Mouse (Mus musculus) neural tube, embryonic 12.5 days (tissue): ENCODE measurements around the gene Zzef1. TPM values are rescaled to one million over a fixed set of nuclear protein-coding genes. Genes with fewer than 3 reads are reported as not detected.

Experiments used
- ATAC-seq: fragments of 200-750 bp; cut with Nextera tagmentation; 2 replicates; pipeline ENCODE4 v1.8.0; 2017; ENCODE audit warnings: low read depth, mild to moderate bottlenecking, moderate TSS enrichment, moderate library complexity; ENCODE audit not compliant: low FRiP score
- H3K27ac ChIP-seq: fragments of 300-500 bp; sonication (generic); 2 replicates; pipeline ENCODE4 v1.5.1; 2016
- H3K27me3 ChIP-seq: fragments of 300-500 bp; sonication (generic); replicated peaks from 2 replicates; pipeline ENCODE4 v1.6.1; 2016; ENCODE audit warnings: mild to moderate bottlenecking
- H3K36me3 ChIP-seq: fragments of 300-500 bp; sonication (generic); 2 replicates; pipeline ENCODE4 v1.6.1; 2016; ENCODE audit warnings: mild to moderate bottlenecking
- H3K4me1 ChIP-seq: fragments of 300-500 bp; sonication (generic); 2 replicates; pipeline ENCODE4 v1.6.1; 2016
- H3K4me2 ChIP-seq: fragments of 300-500 bp; sonication (generic); replicated peaks from 2 replicates; pipeline ENCODE4 v1.6.1; 2016; ENCODE audit warnings: mild to moderate bottlenecking
- H3K4me3 ChIP-seq: fragments of 300-500 bp; sonication (generic); 2 replicates; pipeline ENCODE4 v1.5.1; 2016
- H3K9ac ChIP-seq: fragments of 300-500 bp; sonication (generic); 2 replicates; pipeline ENCODE4 v1.6.1; 2016; ENCODE audit warnings: mild to moderate bottlenecking
- H3K9me3 ChIP-seq: fragments of 300-500 bp; sonication (generic); 2 replicates; pipeline ENCODE4 v1.6.1; 2016; ENCODE audit warnings: mild to moderate bottlenecking
- WGBS: fragments of 180-500 bp; shearing (Covaris S2); methylation state at CpG from one replicate; pipeline ENCODE4 v1.1.7; 2016; 5-methylcytosine and 5-hydroxymethylcytosine counted together
- microRNA-seq: library from miRNA; unstranded; fragments of <30 nt; microRNA quantifications from one replicate; pipeline ENCODE4, GENCODE M21; 2017
- polyA plus RNA-seq: library from polyadenylated mRNA; unstranded; fragments of >200 nt; fragmentation: Nextera tagmentation; extraction: Ambion mirVana; gene quantifications from 2 replicates; pipeline ENCODE4 v1.2.1, GENCODE M21; 2016

The Zzef1 gene
- polyA plus RNA-seq, 1 experiment from 2014 or later, result 13.0 TPM

- no peak overlapping the region for H3K27ac ChIP-seq
- no peaks in the 10 kb centered on the region for H3K9me3 ChIP-seq
- peaks cover 50% of the 10 kb centered on the region for H3K27me3 ChIP-seq
- no peaks in the 10 kb centered on the region for H3K36me3 ChIP-seq
- H3K4me3 ChIP-seq, result no peak overlapping the region
- WGBS, result 62% methylated on average over 3 of the region's 3 CpGs
- H3K4me1 ChIP-seq, result peaks cover 8% of the 10 kb centered on the region
- no peak overlapping the region for H3K4me2 ChIP-seq
- no peak overlapping the region for H3K9ac ChIP-seq
- ATAC-seq, result no peak
Measured at GRCm38 (mm10) chr11:72963789-72964294, 167.8 kb downstream of the Zzef1 start.

DNA sequence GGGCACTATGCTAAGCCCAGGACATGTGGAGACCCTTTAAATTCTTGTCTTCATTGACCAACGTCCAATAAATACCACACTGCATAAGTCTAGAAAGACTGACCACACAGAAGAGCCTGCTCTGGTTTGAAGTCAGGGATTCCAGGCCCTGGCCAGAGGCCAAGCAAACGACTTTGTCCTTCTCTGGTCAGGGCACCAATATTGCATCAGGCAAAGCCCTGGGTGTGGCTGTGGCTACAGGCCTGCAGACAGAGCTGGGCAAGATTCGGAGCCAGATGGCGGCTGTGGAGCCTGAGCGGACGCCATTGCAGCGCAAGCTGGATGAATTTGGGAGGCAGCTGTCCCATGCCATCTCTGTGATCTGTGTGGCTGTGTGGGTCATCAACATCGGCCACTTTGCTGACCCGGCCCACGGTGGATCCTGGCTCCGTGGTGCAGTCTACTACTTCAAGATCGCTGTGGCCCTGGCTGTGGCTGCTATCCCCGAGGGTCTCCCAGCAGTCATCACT lies 179.0 kb downstream of the Zzef1 start:
- no peak overlapping the region for H3K27ac ChIP-seq
- H3K4me1 ChIP-seq, result no peaks in the 10 kb centered on the region
- no peak overlapping the region for H3K4me2 ChIP-seq
- no peak for ATAC-seq
- no peaks in the 10 kb centered on the region for H3K36me3 ChIP-seq
- WGBS, result 84% methylated on average over 13 of the region's 13 CpGs
- H3K4me3 ChIP-seq, result no peak overlapping the region
- no peaks in the 10 kb centered on the region for H3K27me3 ChIP-seq
- H3K9ac ChIP-seq, result no peak overlapping the region
- no peaks in the 10 kb centered on the region for H3K9me3 ChIP-seq

Small RNAs within 50 kb of the gene (microRNA-seq; reads per million reads assigned to microRNA genes)
- not detected for gene Gm44467

Other genes with a start within 250 kb of the Zzef1 start
- gene Spns3, start 245.7 kb upstream of the Zzef1 start, polyA plus RNA-seq, result 0.22 TPM in 1 of 2 replicates, not detected in the other
- 114 and 119 TPM in 2 replicates for gene Ube2g1, start 188.9 kb upstream of the Zzef1 start, polyA plus RNA-seq
- 25.1 and 26.8 TPM in 2 replicates for gene Ankfy1, start 106.2 kb upstream of the Zzef1 start, polyA plus RNA-seq
- 5.5 and 6.2 TPM in 2 replicates for gene Cyb5d2, start 84 bp upstream of the Zzef1 start, polyA plus RNA-seq
- gene Atp2a3, start 164.9 kb downstream of the Zzef1 start, polyA plus RNA-seq, result 1.2 and 1.3 TPM in 2 replicates
- gene P2rx1, start 202.9 kb downstream of the Zzef1 start, polyA plus RNA-seq, result 1.4 TPM in 2 replicates
- gene Camkk1, start 222.8 kb downstream of the Zzef1 start, polyA plus RNA-seq, result 14.7 and 14.8 TPM in 2 replicates